Mouse (Mus musculus): ENCODE results near the gene Gpcpd1. TPM values are rescaled to one million over a fixed set of nuclear protein-coding genes. Genes with fewer than 3 reads are reported as not detected.

Gpcpd1 gene
- polyA plus RNA-seq, 1 experiment from 2014 or later = 47.4 TPM

- WGBS = 79% methylated on average over 3 of the region's 3 CpGs
- no peaks in the 10 kb centered on the region for H3K27me3 ChIP-seq (ENCODE audit: control insufficient read depth, insufficient read depth, low read length)
- no peaks in the 10 kb centered on the region for H3K36me3 ChIP-seq (ENCODE audit: control insufficient read depth, insufficient read depth, low read length)
- no peak overlapping the region for H3K4me2 ChIP-seq (replicated peaks; ENCODE audit: low read depth, low read length)
- no peak overlapping the region for H3K4me3 ChIP-seq (ENCODE audit: low read depth, low read length)
- ATAC-seq (ENCODE audit: insufficient number of reproducible peaks, insufficient read depth, low FRiP score, low read depth) = no peak
- no peaks in the 10 kb centered on the region for H3K9me3 ChIP-seq (ENCODE audit: control insufficient read depth, low read depth, low read length)
- H3K9ac ChIP-seq (replicated peaks; ENCODE audit: low read depth, low read length) = no peak overlapping the region
- no peak overlapping the region for H3K27ac ChIP-seq (ENCODE audit: low read length)
- no peaks in the 10 kb centered on the region for H3K4me1 ChIP-seq (ENCODE audit: control insufficient read depth, insufficient read depth, low read length)
Observed at GRCm38 (mm10) chr2:132498344-132498743, 89.2 kb downstream of the Gpcpd1 start.

DNA sequence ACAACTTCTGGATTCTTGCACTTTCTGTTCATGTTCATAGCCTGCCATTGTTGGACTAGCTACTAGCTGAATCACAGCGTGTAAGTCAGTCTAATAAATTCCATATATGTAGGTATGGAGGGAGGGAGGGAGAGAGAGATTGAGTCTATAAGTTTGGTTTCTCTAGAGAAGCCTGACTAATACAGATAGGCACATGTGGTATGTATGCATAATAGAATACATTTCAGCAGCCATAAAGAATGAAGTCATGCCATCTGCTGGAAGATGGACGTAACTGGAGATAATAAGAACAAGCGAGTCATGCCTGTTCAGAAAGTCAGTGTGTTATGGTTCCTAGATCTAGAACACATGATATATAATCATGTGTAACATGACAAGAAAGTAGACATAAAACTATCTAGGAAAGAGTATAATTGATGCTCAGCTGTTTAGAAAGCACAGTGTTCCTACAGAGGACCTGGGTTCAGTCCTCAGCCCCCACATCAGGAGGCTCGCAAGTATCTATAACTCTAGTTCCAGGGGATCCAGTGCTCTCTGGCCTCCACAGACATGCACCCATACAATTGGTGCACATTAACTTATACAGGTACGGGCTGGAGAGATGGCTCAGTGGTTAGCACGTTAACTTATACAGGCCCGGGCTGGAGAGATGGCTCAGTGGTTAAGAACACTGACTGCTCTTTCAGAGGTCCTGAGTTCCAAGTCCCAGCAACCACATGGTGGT, 90.0 kb downstream of the Gpcpd1 start:
- H3K27me3 ChIP-seq (ENCODE audit: control insufficient read depth, insufficient read depth, low read length) = no peaks in the 10 kb centered on the region
- no peak overlapping the region for H3K9ac ChIP-seq (replicated peaks; ENCODE audit: low read depth, low read length)
- H3K4me2 ChIP-seq (replicated peaks; ENCODE audit: low read depth, low read length) = no peak overlapping the region
- ATAC-seq (ENCODE audit: insufficient number of reproducible peaks, insufficient read depth, low FRiP score, low read depth) = no peak
- H3K9me3 ChIP-seq (ENCODE audit: control insufficient read depth, low read depth, low read length) = no peaks in the 10 kb centered on the region
- WGBS = 82% methylated on average over 7 of the region's 7 CpGs
- no peaks in the 10 kb centered on the region for H3K36me3 ChIP-seq (ENCODE audit: control insufficient read depth, insufficient read depth, low read length)
- H3K4me1 ChIP-seq (ENCODE audit: control insufficient read depth, insufficient read depth, low read length) = no peaks in the 10 kb centered on the region
- no peak overlapping the region for H3K27ac ChIP-seq (ENCODE audit: low read length)
- H3K4me3 ChIP-seq (ENCODE audit: low read depth, low read length) = no peak overlapping the region

- no peaks in the 10 kb centered on the region for H3K9me3 ChIP-seq (ENCODE audit: control insufficient read depth, low read depth, low read length)
- no peak overlapping the region for H3K9ac ChIP-seq (replicated peaks; ENCODE audit: low read depth, low read length)
- ATAC-seq (ENCODE audit: insufficient number of reproducible peaks, insufficient read depth, low FRiP score, low read depth) = no peak
- H3K36me3 ChIP-seq (ENCODE audit: control insufficient read depth, insufficient read depth, low read length) = no peaks in the 10 kb centered on the region
- no peak overlapping the region for H3K4me2 ChIP-seq (replicated peaks; ENCODE audit: low read depth, low read length)
- H3K4me1 ChIP-seq (ENCODE audit: control insufficient read depth, insufficient read depth, low read length) = no peaks in the 10 kb centered on the region
- no peaks in the 10 kb centered on the region for H3K27me3 ChIP-seq (ENCODE audit: control insufficient read depth, insufficient read depth, low read length)
- no peak overlapping the region for H3K27ac ChIP-seq (ENCODE audit: low read length)
- 82% methylated on average over 4 of the region's 4 CpGs for WGBS
- no peak overlapping the region for H3K4me3 ChIP-seq (ENCODE audit: low read depth, low read length)
Observed at GRCm38 (mm10) chr2:132493184-132493583, 94.3 kb downstream of the Gpcpd1 start.

- no peak overlapping the region for H3K27ac ChIP-seq (ENCODE audit: low read length)
- H3K4me1 ChIP-seq (ENCODE audit: control insufficient read depth, insufficient read depth, low read length) = no peaks in the 10 kb centered on the region
- ATAC-seq (ENCODE audit: insufficient number of reproducible peaks, insufficient read depth, low FRiP score, low read depth) = no peak
- no peaks in the 10 kb centered on the region for H3K36me3 ChIP-seq (ENCODE audit: control insufficient read depth, insufficient read depth, low read length)
- H3K9me3 ChIP-seq (ENCODE audit: control insufficient read depth, low read depth, low read length) = no peaks in the 10 kb centered on the region
- 0% methylated on average over 1 of the region's 1 CpGs for WGBS
- no peak overlapping the region for H3K4me3 ChIP-seq (ENCODE audit: low read depth, low read length)
- no peaks in the 10 kb centered on the region for H3K27me3 ChIP-seq (ENCODE audit: control insufficient read depth, insufficient read depth, low read length)
- no peak overlapping the region for H3K4me2 ChIP-seq (replicated peaks; ENCODE audit: low read depth, low read length)
- no peak overlapping the region for H3K9ac ChIP-seq (replicated peaks; ENCODE audit: low read depth, low read length)
Observed at GRCm38 (mm10) chr2:132485454-132485853, 102.1 kb downstream of the Gpcpd1 start.

DNA sequence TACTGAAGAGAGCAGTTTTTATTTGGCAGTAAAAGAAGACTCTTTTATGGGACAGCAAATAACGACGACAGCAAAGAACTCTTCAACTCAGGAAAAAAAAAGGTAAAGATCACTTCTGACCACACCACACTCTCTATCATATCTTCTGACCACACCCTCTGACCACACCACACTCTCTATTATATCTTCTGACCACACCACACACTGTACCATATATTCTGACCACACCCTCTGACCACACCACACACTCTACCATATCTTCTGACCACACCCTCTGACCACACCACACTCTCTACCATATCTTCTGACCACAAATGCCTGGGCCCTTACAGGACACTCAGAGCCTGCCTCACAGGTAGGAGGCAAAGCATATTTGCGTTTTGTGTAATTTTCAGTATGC, 106.0 kb downstream of the Gpcpd1 start:
- H3K4me3 ChIP-seq (ENCODE audit: low read depth, low read length) = no peak overlapping the region
- no peak overlapping the region for H3K9ac ChIP-seq (replicated peaks; ENCODE audit: low read depth, low read length)
- 77% methylated on average over 3 of the region's 3 CpGs for whole genome bisulfite sequencing
- ATAC-seq (ENCODE audit: insufficient number of reproducible peaks, insufficient read depth, low FRiP score, low read depth) = 0 out of 2 replicates have a peak, but pooled peaks have one; percentile 37
- no peaks in the 10 kb centered on the region for H3K4me1 ChIP-seq (ENCODE audit: control insufficient read depth, insufficient read depth, low read length)
- no peaks in the 10 kb centered on the region for H3K36me3 ChIP-seq (ENCODE audit: control insufficient read depth, insufficient read depth, low read length)
- H3K27ac ChIP-seq (ENCODE audit: low read length) = no peak overlapping the region
- no peak overlapping the region for H3K4me2 ChIP-seq (replicated peaks; ENCODE audit: low read depth, low read length)
- no peaks in the 10 kb centered on the region for H3K9me3 ChIP-seq (ENCODE audit: control insufficient read depth, low read depth, low read length)
- H3K27me3 ChIP-seq (ENCODE audit: control insufficient read depth, insufficient read depth, low read length) = no peaks in the 10 kb centered on the region

Other genes with a start within 250 kb of the Gpcpd1 start
- gene Prokr2, start 202.3 kb downstream of the Gpcpd1 start, polyA plus RNA-seq (2014; fragmentation: Nextera tagmentation; extraction: Ambion mirVana) = 0.38 and 0.50 TPM in 2 replicates
- 15.5 and 17.1 TPM in 2 replicates for gene Shld1, start 99.2 kb upstream of the Gpcpd1 start, polyA plus RNA-seq (2014; fragmentation: Nextera tagmentation; extraction: Ambion mirVana)
- gene Chgb, start 193.5 kb upstream of the Gpcpd1 start, polyA plus RNA-seq (2014; fragmentation: Nextera tagmentation; extraction: Ambion mirVana) = 3.4 and 6.3 TPM in 2 replicates
- 29.6 and 33.4 TPM in 2 replicates for gene Trmt6, start 228.3 kb upstream of the Gpcpd1 start, polyA plus RNA-seq (2014; fragmentation: Nextera tagmentation; extraction: Ambion mirVana)
- gene Mcm8, start 228.4 kb upstream of the Gpcpd1 start, polyA plus RNA-seq (2014; fragmentation: Nextera tagmentation; extraction: Ambion mirVana) = 13.7 and 17.2 TPM in 2 replicates